Mouse (Mus musculus) lung, postnatal 10 days (tissue): ENCODE measurements around the gene Sp1.

Experiments
- DNase-seq: peaks from one replicate; pipeline ENCODE4 v3.0.0; 2021

The Sp1 gene

GRCm38 (mm10) chr15:102405489-102406195 lies at the start of gene Sp1:
Sp1 (plus strand) TSS chr15:102406143.
- DNase-seq = peak; percentile 100

- no peak for DNase-seq
Observed at GRCm38 (mm10) chr15:102356501-102357325, 49.2 kb upstream of the Sp1 start.

GRCm38 (mm10) chr15:102358126-102358525 lies 47.8 kb upstream of the Sp1 start:
- no peak for DNase-seq

GRCm38 (mm10) chr15:102358834-102359233 lies 47.1 kb upstream of the Sp1 start:
- DNase-seq = no peak

- peak; percentile 48 for DNase-seq
Observed at GRCm38 (mm10) chr15:102362648-102363047, 43.3 kb upstream of the Sp1 start.

GRCm38 (mm10) chr15:102364678-102365077 lies 41.3 kb upstream of the Sp1 start:
- no peak for DNase-seq

- no peak for DNase-seq
Observed at GRCm38 (mm10) chr15:102366238-102366637, 39.7 kb upstream of the Sp1 start.

- DNase-seq = no peak
Observed at GRCm38 (mm10) chr15:102366733-102367344, 39.1 kb upstream of the Sp1 start, which contains the start of gene Sp7. Sp7 (minus strand) TSS chr15:102367182.

GRCm38 (mm10) chr15:102369972-102370371 lies 36.0 kb upstream of the Sp1 start:
- peak; percentile 20 for DNase-seq

GRCm38 (mm10) chr15:102370727-102371126 lies 35.2 kb upstream of the Sp1 start:
- no peak for DNase-seq

- DNase-seq = peak; percentile 63
Observed at GRCm38 (mm10) chr15:102376453-102377162, 29.3 kb upstream of the Sp1 start.

GRCm38 (mm10) chr15:102377163-102377543 lies 28.8 kb upstream of the Sp1 start:
- DNase-seq = peak; percentile 96

GRCm38 (mm10) chr15:102377810-102378262 lies 28.1 kb upstream of the Sp1 start:
- peak; percentile 82 for DNase-seq

- peak; percentile 89 for DNase-seq
Observed at GRCm38 (mm10) chr15:102381575-102381974, 24.4 kb upstream of the Sp1 start.

GRCm38 (mm10) chr15:102383671-102384070 lies 22.3 kb upstream of the Sp1 start:
- no peak for DNase-seq

GRCm38 (mm10) chr15:102386640-102387039 lies 19.3 kb upstream of the Sp1 start:
- DNase-seq = no peak

- no peak for DNase-seq
Observed at GRCm38 (mm10) chr15:102388942-102389341, 17.0 kb upstream of the Sp1 start.

GRCm38 (mm10) chr15:102392520-102392919 lies 13.4 kb upstream of the Sp1 start:
- DNase-seq = no peak

- peak; percentile 31 for DNase-seq
Observed at GRCm38 (mm10) chr15:102393584-102394014, 12.3 kb upstream of the Sp1 start.

GRCm38 (mm10) chr15:102395061-102395460 lies 10.9 kb upstream of the Sp1 start:
- DNase-seq = no peak

GRCm38 (mm10) chr15:102398629-102399028 lies 7.3 kb upstream of the Sp1 start:
- DNase-seq = peak; percentile 23
